Mouse (Mus musculus): ENCODE data around the gene Fam187a. TPM values are rescaled to one million over a fixed set of nuclear protein-coding genes. Genes with fewer than 3 reads are reported as not detected.
A peak's percentile ranks its signal among the peaks of the same experiment; 100 is the strongest.

The Fam187a gene
- polyA plus RNA-seq, 1 experiment from 2014 or later: not detected

DNA sequence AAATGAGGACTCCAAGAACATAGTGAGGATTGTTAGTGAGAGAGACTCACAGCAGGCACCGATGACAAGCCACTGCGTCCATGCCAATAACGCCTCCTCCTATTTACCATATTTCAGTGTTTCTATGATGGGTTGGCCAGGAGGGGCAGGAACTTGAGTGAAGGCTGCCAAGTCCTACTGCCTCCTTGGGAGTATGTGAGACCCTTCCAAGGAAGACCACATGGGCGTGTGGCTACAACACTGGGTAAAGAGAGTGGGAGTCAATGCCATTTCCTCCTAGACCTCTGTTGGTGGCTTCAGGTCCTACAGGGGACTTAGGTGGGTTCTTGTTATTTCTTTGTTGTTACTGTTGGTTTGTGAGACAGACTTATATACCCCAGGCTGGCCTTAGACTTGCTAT, 16.2 kb downstream of the Fam187a start:
- Histone ChIP-seq H3K27me3 (ENCODE audit: control insufficient read depth, insufficient read depth, low read length) (no peaks in the 10 kb centered on the region), H3K36me3 (ENCODE audit: control insufficient read depth, insufficient read depth) (peaks cover 4% of the 10 kb centered on the region; the same call in 1 of the 2 replicates), H3K4me2 (ENCODE audit: low read depth, low read length) (peak overlapping the region; percentile 35), H3K9ac (ENCODE audit: low read length) (no peak overlapping the region), H3K4me1 (ENCODE audit: control insufficient read depth, insufficient read depth, low read length) (no peaks in the 10 kb centered on the region), H3K9me3 (replicated peaks; ENCODE audit: control insufficient read depth, low read length) (no peaks in the 10 kb centered on the region), H3K27ac (ENCODE audit: low read length) (no peak overlapping the region), H3K4me3 (ENCODE audit: low read length) (no peak overlapping the region; the same call in 1 of the 2 replicates)
- ATAC-seq (replicated peaks; ENCODE audit: extremely low read depth, insufficient read depth, low FRiP score): no peak
- WGBS: 48% methylated on average over 4 of the region's 4 CpGs

DNA sequence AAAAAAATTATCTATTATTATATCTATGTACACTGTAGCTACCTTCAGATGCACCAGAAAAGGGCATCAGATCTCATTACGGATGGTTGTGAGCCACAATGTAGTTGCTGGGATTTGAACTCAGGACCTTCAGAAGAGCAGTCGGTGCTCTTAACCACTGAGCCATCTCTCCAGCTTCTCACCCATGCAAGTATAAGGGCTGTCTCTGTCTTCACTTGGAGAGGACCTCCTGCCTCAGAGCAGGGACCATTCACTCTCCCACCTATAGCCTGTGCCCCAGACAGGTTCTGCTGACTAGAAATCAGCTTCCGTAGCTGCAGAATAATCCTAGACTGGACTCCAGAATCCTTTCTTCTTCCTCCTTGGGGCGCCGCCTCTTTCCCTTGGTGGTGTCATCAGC, 17.1 kb downstream of the Fam187a start:
- Histone ChIP-seq H3K4me1 (ENCODE audit: control insufficient read depth, insufficient read depth, low read length) (no peaks in the 10 kb centered on the region), H3K4me3 (ENCODE audit: low read length) (no peak overlapping the region), H3K36me3 (ENCODE audit: control insufficient read depth, insufficient read depth) (peaks cover 12% of the 10 kb centered on the region), H3K27ac (ENCODE audit: low read length) (no peak overlapping the region), H3K27me3 (ENCODE audit: control insufficient read depth, insufficient read depth, low read length) (no peaks in the 10 kb centered on the region), H3K9ac (ENCODE audit: low read length) (no peak overlapping the region), H3K9me3 (replicated peaks; ENCODE audit: control insufficient read depth, low read length) (no peaks in the 10 kb centered on the region), H3K4me2 (ENCODE audit: low read depth, low read length) (no peak overlapping the region)
- ATAC-seq (replicated peaks; ENCODE audit: extremely low read depth, insufficient read depth, low FRiP score): no peak
- WGBS: 79% methylated on average over 5 of the region's 5 CpGs

DNA sequence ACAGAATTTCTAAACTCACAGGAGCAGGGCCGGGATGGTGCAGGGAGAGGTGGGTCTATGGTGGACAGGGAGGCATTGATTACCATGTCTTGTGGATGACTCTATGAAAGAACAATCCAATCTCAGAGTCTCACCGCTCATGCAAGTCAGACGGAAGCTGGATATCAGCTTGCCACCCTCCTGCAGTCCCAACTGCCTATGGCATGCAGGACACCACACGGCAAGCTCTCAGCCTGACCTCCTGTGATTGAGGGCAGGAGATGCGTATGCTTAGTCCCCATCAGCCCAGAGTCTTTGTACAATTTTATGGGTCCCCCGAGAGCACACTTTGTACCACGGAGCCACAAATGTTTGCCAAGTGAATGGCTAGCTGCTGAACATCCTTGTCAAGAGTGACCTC, 18.7 kb downstream of the Fam187a start:
- Histone ChIP-seq H3K4me1 (ENCODE audit: control insufficient read depth, insufficient read depth, low read length) (no peaks in the 10 kb centered on the region), H3K36me3 (ENCODE audit: control insufficient read depth, insufficient read depth) (peaks cover 23% of the 10 kb centered on the region), H3K27ac (ENCODE audit: low read length) (no peak overlapping the region), H3K4me2 (ENCODE audit: low read depth, low read length) (no peak overlapping the region), H3K4me3 (ENCODE audit: low read length) (no peak overlapping the region), H3K9ac (ENCODE audit: low read length) (no peak overlapping the region), H3K9me3 (replicated peaks; ENCODE audit: control insufficient read depth, low read length) (no peaks in the 10 kb centered on the region), H3K27me3 (ENCODE audit: control insufficient read depth, insufficient read depth, low read length) (no peaks in the 10 kb centered on the region)
- ATAC-seq (replicated peaks; ENCODE audit: extremely low read depth, insufficient read depth, low FRiP score): no peak
- 62% methylated on average over 7 of the region's 7 CpGs for whole genome bisulfite sequencing

DNA sequence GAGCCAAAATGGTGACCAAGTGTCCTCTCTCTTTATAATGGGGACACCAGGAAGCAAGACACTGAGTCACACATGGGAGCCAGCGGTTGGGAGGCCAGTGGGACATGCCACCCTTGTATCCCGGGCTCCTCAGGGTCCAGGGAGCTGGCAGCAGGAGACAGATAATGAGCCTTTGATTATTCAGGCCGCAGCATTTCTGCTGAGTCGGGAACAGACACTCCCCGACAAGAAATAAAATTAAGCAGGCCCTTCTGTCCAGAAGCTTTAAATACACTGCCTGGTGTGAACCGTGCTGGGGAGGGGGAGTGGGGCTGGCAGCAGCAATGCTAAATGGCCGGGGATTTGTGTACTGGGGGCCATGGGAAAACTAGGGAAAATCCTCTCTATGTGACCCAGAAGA, 26.4 kb downstream of the Fam187a start:
- WGBS: 72% methylated on average over 7 of the region's 7 CpGs
- no peak overlapping the region for H3K4me3 ChIP-seq (ENCODE audit: low read length)
- no peaks in the 10 kb centered on the region for H3K27me3 ChIP-seq (ENCODE audit: control insufficient read depth, insufficient read depth, low read length)
- H3K9ac ChIP-seq (ENCODE audit: low read length): no peak overlapping the region
- H3K4me2 ChIP-seq (ENCODE audit: low read depth, low read length): no peak overlapping the region
- ATAC-seq (replicated peaks; ENCODE audit: extremely low read depth, insufficient read depth, low FRiP score): no peak
- H3K9me3 ChIP-seq (replicated peaks; ENCODE audit: control insufficient read depth, low read length): no peaks in the 10 kb centered on the region
- no peaks in the 10 kb centered on the region for H3K4me1 ChIP-seq (ENCODE audit: control insufficient read depth, insufficient read depth, low read length)
- H3K27ac ChIP-seq (ENCODE audit: low read length): no peak overlapping the region
- peaks cover 62% of the 10 kb centered on the region for H3K36me3 ChIP-seq (ENCODE audit: control insufficient read depth, insufficient read depth)

DNA sequence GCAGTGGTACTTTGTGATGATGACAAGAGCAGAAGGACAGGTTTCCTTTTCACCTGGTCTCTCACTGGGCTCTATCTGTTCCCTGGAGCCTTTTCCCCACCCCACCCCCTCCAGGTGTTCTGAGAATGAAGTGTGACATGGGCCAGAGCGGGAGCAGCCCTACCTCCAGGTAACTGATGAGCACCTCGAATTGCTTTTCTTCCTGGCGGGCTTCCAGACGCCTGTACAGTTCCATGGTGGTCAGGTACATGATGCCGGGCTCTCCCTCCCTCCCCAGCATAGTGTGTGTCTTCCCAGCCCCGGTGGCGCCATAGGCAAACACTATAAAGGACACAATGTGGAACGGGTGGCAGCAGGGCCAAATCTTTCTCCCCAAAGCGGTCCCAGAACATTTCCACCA, 30.4 kb downstream of the Fam187a start:
- Histone ChIP-seq H3K27me3 (ENCODE audit: control insufficient read depth, insufficient read depth, low read length) (no peaks in the 10 kb centered on the region), H3K4me1 (ENCODE audit: control insufficient read depth, insufficient read depth, low read length) (no peaks in the 10 kb centered on the region), H3K9me3 (replicated peaks; ENCODE audit: control insufficient read depth, low read length) (no peaks in the 10 kb centered on the region), H3K4me2 (ENCODE audit: low read depth, low read length) (no peak overlapping the region), H3K9ac (ENCODE audit: low read length) (no peak overlapping the region), H3K4me3 (ENCODE audit: low read length) (no peak overlapping the region), H3K27ac (ENCODE audit: low read length) (no peak overlapping the region), H3K36me3 (ENCODE audit: control insufficient read depth, insufficient read depth) (peaks cover 35% of the 10 kb centered on the region)
- no peak for ATAC-seq (replicated peaks; ENCODE audit: extremely low read depth, insufficient read depth, low FRiP score)
- WGBS: 87% methylated on average over 9 of the region's 9 CpGs

DNA sequence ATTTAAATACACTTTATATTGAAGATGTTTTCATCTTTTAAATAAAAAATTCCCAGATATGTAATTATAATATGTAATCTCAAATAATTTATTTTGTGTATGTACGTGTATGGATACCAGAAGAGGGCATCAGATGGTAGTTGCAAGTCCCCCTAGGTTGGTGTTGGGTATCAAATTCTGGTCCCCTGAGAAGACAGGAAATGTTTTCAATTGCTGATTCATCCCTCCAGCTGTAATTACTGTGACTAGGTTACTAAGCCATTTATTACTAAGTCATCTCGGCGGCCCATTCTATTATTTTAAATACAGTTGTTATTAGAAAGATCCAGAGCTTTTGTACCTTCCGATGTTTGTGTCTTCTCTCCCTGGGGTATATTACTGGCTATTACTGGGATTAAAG, 33.1 kb downstream of the Fam187a start:
- Histone ChIP-seq H3K27me3 (ENCODE audit: control insufficient read depth, insufficient read depth, low read length) (no peaks in the 10 kb centered on the region), H3K4me1 (ENCODE audit: control insufficient read depth, insufficient read depth, low read length) (peaks cover 4% of the 10 kb centered on the region), H3K9me3 (replicated peaks; ENCODE audit: control insufficient read depth, low read length) (no peaks in the 10 kb centered on the region), H3K9ac (ENCODE audit: low read length) (no peak overlapping the region), H3K4me2 (ENCODE audit: low read depth, low read length) (no peak overlapping the region), H3K4me3 (ENCODE audit: low read length) (no peak overlapping the region), H3K27ac (ENCODE audit: low read length) (no peak overlapping the region), H3K36me3 (ENCODE audit: control insufficient read depth, insufficient read depth) (peaks cover 22% of the 10 kb centered on the region)
- 93% methylated on average over 4 of the region's 4 CpGs for WGBS
- ATAC-seq (replicated peaks; ENCODE audit: extremely low read depth, insufficient read depth, low FRiP score): no peak

DNA sequence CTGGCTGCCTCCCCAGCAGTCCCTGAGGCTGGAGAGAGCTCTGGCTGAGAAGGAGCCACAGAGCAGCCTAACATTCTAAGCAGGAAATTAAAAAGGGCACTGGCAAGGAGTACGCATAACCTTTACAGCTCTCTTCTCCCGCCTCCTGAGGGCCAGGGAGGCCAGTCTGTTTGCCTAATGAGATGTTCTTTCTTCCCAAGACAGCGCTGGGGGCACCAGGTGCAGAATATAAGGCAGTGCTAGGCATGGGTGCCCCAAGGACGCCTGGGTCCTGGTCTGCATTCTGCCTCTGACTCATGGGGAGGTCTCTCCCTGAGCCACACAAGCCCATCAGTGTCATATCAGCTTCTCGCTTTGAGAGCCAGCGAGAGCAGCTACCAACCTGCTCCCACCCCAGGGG, 36.5 kb downstream of the Fam187a start:
- H3K9me3 ChIP-seq (replicated peaks; ENCODE audit: control insufficient read depth, low read length): no peaks in the 10 kb centered on the region
- H3K36me3 ChIP-seq (ENCODE audit: control insufficient read depth, insufficient read depth): no peaks in the 10 kb centered on the region; the same call in 1 of the 2 replicates
- no peak overlapping the region for H3K4me3 ChIP-seq (ENCODE audit: low read length)
- no peak overlapping the region for H3K9ac ChIP-seq (ENCODE audit: low read length)
- H3K4me2 ChIP-seq (ENCODE audit: low read depth, low read length): no peak overlapping the region
- ATAC-seq (replicated peaks; ENCODE audit: extremely low read depth, insufficient read depth, low FRiP score): no peak
- H3K4me1 ChIP-seq (ENCODE audit: control insufficient read depth, insufficient read depth, low read length): peaks cover 14% of the 10 kb centered on the region
- H3K27me3 ChIP-seq (ENCODE audit: control insufficient read depth, insufficient read depth, low read length): no peaks in the 10 kb centered on the region
- 85% methylated on average over 6 of the region's 6 CpGs for WGBS
- no peak overlapping the region for H3K27ac ChIP-seq (ENCODE audit: low read length)

DNA sequence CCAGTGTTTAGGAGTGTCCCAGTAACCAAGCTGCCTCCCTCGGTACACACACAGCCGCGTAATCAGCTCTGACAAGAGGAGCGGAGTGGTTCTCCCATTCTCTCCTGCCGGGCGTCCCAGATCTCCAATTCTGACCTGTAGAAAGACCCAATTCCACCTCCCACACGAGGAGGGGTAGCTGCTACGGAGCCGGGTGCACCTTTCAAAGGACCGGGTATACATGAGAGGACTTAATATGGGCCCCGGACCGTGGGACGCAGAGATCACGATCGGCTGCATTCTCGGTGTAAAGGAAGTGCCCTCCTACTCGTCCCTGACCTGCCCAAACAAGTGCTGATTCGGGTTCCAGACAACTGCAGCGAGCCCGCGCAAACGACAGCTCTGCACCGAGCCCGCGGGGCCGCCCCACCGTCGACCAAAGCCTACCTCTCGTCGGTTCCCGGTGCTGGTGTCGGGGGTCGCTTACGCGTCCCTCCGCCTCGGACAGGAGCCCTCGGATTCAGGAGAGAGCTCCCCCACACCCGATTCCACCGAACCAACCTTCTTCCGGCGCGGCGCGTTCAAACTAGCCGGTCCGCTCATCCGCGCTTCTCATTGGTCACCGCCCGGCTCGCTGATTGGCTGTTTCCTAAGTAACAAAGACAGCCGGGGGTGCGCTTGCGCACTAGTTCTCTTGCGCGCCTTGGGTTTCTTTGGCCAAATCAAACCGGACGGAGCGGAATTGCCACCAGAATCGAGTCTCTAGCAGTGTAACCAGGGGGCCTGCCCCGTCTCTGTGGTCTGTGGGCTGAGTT, 39.8 kb downstream of the Fam187a start, which contains the start of gene Kif18b:
Kif18b (minus strand) TSS at position 568 of the 794 bp plus-strand sequence.
- Histone ChIP-seq H3K4me2 (ENCODE audit: low read depth, low read length) (peak within 1 kb of the TSS; percentile 87), H3K9ac (ENCODE audit: low read length) (peak within 1 kb of the TSS; percentile 81), H3K27ac (ENCODE audit: low read length) (peak within 1 kb of the TSS; percentile 78), H3K4me1 (ENCODE audit: control insufficient read depth, insufficient read depth, low read length) (peaks cover 14% of the 10 kb centered on the region), H3K27me3 (ENCODE audit: control insufficient read depth, insufficient read depth, low read length) (no peaks in the 10 kb centered on the region), H3K4me3 (ENCODE audit: low read length) (peak within 1 kb of the TSS; percentile 82), H3K9me3 (replicated peaks; ENCODE audit: control insufficient read depth, low read length) (no peaks in the 10 kb centered on the region), H3K36me3 (ENCODE audit: control insufficient read depth, insufficient read depth) (no peaks in the 10 kb centered on the region; the same call in 1 of the 2 replicates)
- WGBS: under 1% methylated on average over 62 of the region's 62 CpGs
- peak; percentile 94 for ATAC-seq (replicated peaks; ENCODE audit: extremely low read depth, insufficient read depth, low FRiP score)

DNA sequence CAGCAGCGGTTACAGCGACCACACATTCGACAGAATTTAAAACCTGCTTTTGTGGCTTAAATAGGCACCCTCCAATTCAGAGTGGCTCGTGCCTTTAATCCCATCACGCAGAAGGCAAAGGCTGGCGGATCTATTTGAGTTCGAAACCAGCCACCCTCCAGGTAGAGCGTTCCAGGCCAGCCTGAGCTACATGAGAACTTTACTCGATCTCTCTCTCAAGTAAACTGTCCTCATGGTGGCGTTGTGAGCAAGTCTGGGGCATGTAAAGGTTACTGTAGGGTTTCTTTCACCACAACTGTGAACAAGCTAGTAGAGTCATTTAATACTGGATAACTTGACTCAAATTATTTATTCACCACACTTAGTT, 40.4 kb downstream of the Fam187a start:
- Histone ChIP-seq H3K9me3 (replicated peaks; ENCODE audit: control insufficient read depth, low read length) (no peaks in the 10 kb centered on the region), H3K36me3 (ENCODE audit: control insufficient read depth, insufficient read depth) (no peaks in the 10 kb centered on the region; the same call in 1 of the 2 replicates), H3K4me2 (ENCODE audit: low read depth, low read length) (peak overlapping the region; percentile 87), H3K4me3 (ENCODE audit: low read length) (peak overlapping the region; percentile 82), H3K27me3 (ENCODE audit: control insufficient read depth, insufficient read depth, low read length) (no peaks in the 10 kb centered on the region), H3K9ac (ENCODE audit: low read length) (peak overlapping the region; percentile 70), H3K27ac (ENCODE audit: low read length) (peak overlapping the region; percentile 78), H3K4me1 (ENCODE audit: control insufficient read depth, insufficient read depth, low read length) (peaks cover 14% of the 10 kb centered on the region)
- peak; percentile 56 for ATAC-seq (replicated peaks; ENCODE audit: extremely low read depth, insufficient read depth, low FRiP score)
- 2% methylated on average over 10 of the region's 10 CpGs for WGBS
